Mouse (Mus musculus) regulatory T cell (primary cell): ENCODE data around the gene Cebpg.

Experiments used
- in situ Hi-C: fragments of 300-600 bp; cut with MboI, MseI; formaldehyde crosslinking; loops from one replicate; pipeline ENCODE4 v1.15.1; 2025; ENCODE audit warnings: high pct_unique_total_duplicates

Cebpg gene

DNA sequence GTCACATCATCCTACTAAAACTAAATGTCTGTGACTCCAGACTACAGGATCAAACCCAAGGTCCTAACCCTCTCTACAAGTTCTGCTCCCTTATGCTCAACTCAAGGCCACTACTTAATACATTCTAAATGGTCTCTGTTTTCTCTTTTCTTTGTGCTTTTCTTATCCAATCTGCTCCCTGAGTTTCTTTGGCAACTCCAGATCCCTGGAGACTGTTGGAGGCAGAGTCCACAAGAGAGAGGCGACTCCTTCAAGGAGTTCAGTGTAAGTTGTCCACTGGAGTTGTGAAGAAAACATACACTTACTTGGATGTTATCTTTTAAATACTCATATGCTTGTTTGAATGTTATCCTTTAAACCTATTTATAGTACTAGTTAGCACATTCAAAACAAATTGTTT lies 2.1 kb downstream of the Cebpg start:
- in situ Hi-C loops, result no loop called here

DNA sequence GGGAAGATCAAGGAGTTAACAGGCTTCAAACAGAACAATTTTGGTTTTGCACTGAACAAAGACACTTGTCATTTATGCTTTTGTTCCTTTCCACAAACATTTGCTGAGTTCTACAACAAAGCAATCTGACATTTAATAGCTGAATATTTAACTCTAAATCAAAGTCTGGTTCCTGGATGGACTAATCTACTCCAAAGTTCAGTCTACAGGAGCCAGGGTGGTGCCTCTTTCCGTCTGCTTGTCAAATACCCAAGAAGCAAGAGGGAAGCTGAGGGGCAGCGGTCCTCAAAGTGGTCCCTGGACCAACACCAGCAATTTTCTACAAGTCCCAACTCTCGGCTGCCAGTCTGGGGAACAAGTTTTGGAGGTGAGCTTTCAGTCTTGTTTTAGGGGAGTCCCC lies 3.2 kb downstream of the Cebpg start:
- in situ Hi-C loops, result no loop called here

DNA sequence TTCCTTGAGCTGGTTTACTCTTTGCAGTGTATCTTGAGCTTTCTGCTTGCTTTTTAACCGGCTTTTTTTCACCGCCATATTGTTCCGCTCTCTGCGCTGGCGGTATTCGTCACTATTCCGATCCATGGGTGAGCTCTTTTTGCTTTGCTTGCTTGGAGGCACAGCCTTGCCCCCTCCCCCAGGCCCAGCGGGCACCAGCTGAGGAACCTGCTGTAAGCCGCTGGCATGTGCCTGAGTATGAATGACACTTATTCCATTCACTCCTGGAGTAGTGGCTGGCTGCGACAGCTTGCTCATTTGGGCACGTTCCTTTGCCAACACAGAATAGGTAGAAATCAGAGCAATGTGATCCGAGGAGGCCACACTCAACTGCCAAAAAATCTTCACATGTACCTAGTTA lies 5.8 kb downstream of the Cebpg start:
- in situ Hi-C loops, result no loop called here

DNA sequence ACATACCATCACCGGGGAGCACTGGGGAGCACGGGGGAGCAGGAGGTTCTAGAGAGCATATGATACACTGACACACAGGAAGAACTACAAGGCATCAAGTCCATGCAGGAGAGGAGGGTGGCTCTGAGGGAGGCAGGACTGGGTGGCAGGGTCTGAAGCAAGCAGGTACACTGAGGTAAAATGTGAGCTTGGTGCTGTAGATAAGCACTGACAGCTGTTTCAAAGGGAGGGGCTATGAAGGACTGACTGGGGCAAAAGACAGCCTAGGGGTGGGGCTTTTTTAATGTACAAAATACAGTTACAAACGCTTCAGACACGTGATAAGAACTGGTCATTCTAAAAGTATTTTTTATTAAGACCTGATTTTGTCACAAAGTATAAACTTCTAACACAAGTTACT lies 10.3 kb downstream of the Cebpg start:
- in situ Hi-C loops, result loop anchor here (10.0 kb wide), 1 partner anchor 651 kb away; the partner anchor contains the start of gene Lsm14a

DNA sequence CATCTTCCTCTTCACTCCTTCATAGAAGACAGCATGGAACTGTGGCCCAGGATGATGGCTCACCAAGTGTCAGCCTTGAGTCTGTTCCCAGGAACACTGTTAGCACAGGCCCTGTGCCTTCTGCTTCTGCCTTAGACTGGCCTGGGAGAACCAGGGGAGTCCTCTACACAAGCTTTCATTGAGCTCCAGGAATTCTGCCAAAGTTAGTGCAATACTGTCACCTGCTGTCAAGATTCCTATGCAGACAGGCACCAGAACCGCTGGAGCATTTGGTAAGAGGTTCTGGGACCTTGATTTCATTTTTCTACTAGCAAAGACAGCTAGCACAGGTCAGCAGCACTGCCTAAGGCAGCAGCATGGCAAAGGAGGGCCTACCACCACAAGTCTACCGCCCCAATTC lies 11.7 kb downstream of the Cebpg start:
- in situ Hi-C loops, result loop anchor here (5.0 to 10.0 kb wide), 2 partner anchors 48 to 650 kb away; partner anchors contain the start of gene Lsm14a

DNA sequence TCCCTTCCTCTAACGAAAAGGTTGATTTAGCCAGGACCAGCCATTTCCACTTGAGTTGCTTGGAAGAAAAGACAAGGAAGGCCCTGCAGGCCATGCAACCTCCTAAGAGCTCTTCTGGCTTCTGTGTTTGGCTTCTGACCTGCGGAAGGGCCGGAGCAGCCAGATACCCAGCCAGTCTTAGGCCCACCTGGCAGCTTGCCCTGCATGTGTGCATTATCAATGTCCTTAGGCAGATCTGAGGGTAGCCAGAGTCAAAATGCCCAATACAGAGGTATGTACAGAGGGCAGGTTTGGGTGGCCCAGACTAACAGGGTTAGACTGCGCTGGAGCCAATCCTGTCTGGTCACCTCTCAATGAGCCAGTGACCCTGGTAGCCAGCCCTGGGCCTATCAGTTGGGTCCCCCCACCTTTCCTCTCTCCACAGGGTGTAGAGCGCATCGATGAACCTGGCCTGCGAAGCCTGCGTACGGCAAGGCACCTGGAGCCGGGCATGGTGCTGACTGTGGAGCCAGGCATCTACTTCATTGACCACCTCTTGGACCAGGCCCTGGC lies 13.0 kb downstream of the Cebpg start:
- in situ Hi-C loops, result loop anchor here (5.0 to 10.0 kb wide), 2 partner anchors 49 to 649 kb away; partner anchors contain the start of gene Lsm14a

DNA sequence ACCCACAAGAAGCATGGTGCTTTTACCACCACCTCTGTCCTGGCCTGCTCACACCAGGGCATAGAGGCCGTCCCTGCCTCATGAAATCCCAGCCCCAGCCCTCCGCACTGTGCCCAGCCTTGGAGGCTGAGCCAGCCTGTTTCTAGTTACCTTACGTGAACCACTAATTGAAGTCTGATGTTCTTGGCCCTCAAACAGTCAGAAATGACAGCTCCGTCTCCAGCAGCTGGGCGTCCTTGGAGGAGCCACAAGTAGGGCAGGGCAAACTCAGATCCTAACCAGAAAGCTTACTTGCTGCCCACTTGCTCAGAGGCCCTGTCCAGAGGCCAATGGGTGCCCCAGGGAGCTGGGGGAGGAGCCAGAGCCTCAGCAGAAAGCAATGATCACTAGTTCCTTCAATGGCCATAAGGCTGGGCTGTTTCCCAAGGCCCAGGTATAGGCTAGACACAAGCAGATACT lies 13.6 kb downstream of the Cebpg start:
- in situ Hi-C loops, result loop anchor here (5.0 to 10.0 kb wide), 2 partner anchors 50 to 648 kb away; partner anchors contain the start of gene Lsm14a

DNA sequence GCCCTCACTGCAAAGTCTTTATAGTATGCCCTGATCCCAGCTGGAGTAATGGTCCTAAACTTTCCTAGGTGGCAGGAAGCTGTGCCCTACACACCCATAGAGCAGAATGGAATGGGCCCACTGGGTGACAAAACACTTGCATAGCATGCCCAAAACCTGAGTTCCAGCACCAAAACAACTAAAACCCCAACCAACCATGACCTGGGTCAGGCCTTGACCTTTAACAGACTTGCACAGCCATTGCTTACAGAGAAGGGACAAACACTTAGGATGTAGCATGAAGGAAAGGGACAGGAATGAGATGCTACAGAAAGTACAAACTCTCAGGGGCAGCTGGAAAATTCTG lies 14.2 kb downstream of the Cebpg start:
- in situ Hi-C loops, result loop anchor here (5.0 to 10.0 kb wide), 2 partner anchors 50 to 647 kb away; partner anchors contain the start of gene Lsm14a

DNA sequence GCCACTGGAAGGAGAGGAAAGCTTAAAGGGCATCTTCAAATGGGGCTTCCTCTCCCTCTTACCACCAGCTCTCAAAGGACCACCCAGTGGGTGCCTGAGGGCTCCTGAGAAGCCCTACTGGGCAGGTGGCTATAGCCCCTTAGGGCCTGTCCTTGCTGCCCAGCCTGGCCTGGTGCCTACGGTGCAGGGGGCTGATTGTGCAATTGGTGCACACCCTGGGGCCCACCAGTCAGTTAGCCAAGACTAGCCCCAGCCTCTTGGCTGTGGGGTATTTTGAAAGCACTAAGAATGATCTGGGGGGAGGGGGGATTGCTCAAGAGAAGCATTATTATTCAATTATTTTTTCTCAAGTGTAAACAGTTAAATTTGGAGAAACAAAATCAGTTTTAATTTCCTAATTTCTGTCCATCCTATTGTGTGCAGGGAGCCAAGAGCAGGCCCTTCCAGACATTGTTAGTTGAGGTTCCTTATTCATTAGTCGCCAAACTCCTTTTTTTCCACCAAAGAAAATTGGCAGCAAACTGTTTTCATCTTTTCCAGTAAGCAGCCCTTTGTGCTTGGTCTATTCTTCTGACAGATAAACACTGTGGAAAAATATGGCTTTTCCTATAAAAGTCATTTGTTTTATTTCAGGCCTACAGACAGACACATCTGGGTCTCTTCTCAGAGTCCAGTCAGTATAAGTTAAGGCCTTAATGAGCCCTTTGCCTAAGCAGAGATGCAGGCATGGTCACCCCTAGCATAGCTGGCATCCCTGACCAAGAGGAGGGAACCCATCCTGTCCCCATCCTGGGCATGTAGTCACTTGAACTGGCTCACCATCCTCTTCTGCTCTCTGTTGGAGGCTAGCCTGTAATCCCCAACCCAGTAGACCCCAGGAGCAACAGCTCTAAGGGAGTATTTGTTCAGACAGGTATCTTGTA lies 14.8 kb downstream of the Cebpg start:
- in situ Hi-C loops, result loop anchor here (5.0 to 10.0 kb wide), 2 partner anchors 51 to 647 kb away; partner anchors contain the start of gene Lsm14a

DNA sequence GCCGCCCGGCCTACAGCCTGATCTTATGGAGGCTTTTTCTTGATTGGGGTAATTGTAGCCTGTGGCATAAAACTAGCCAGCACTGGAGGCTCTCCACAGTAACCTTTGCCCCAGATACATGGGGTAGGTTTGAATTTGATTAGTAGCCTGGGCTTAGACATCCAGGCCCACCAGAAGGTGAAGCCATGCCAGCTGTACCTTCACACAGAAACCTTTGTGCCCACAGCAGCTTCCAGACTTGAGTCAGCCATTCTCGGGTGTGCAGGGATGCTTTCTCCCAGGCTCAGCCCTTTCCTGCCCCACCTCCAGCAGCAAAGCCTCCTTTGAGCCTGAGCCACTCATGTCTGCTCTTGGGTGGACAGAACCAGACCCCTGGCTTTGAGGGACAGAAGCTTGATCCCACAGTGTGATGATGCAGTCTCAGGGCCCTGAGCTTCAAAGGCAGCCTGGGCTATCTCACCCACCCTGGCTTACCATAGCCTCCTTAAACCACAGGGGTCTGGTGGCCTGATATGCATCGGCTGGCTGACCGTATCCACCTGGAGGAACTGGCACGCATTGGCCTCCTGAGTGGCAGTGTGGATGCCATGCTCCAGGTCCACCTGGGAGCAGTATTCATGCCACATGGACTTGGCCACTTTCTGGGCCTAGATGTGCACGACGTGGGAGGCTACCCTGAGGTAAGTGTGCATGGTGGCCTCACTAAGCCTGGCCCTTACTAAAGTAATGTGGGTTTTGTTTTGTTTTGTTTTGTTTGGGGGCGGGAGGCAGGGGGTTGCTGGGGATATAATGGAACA lies 16.0 kb downstream of the Cebpg start:
- in situ Hi-C loops, result loop anchor here (5.0 to 10.0 kb wide), 2 partner anchors 52 to 646 kb away; partner anchors contain the start of gene Lsm14a

DNA sequence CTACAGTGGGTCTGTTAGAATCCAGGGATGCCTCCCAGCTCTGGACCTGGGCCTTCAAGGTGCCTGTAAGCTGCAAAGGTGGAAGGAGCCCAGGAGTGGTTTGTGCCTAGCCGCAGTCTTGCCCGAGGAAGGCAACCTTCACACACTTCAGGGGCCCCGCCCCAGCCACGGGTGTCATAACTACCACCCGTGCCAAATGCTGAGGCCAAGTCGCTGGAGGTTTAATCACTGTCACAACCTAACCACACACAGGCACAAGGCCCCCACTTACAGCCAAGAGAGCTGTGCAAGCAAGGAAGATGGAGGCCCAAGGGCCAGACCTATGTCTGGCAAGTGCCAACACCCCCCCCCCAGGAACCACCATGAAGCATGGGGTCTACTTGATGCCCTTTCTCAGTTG lies 19.0 kb downstream of the Cebpg start:
- in situ Hi-C loops, result loop anchor here (5.0 kb wide), 1 partner anchor 140 kb away; no protein-coding TSS in a partner anchor

DNA sequence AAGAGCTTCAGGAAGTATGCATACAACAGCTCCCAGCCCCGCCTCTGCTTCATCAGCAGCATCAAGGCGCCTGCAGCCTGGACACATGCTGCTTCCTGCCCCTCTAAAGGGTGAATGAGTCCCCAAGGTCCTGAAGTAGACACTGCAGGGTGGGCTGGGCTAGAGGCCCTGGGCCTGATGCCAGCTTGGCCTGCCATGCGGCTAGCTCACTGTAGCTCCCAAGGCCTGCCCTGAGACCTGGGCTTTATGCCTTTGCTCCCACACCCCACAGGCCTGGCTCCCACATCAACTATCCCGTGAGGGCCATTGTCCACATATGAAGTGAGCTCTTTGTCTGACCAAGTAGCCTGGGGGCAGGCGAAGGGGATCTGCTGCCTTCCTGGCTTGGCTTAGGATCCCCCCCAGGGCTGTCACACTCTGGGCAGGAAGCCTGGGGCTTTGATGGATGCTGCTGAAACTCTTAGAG lies 20.1 kb downstream of the Cebpg start:
- in situ Hi-C loops, result loop anchor here (5.0 kb wide), 1 partner anchor 141 kb away; no protein-coding TSS in a partner anchor

DNA sequence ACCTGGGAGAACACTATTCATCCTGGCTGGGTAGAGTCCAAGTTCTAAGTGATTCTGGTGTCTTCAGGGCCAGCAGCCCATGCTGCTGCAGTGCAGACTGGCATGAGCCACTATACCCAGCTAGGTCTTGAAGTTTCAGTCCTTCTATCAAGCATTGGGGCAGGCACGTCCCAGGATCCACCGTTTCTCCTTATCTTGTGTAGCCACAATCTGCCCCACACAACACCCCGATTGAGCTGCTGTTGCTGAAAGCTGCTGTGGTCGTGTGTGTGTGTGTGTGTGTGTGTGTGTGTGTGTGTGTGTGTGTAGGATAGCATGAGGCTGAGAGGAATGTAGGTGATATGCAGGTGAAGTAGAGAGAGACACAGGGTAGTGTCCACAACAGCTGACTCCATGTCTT lies 20.8 kb downstream of the Cebpg start:
- in situ Hi-C loops, result loop anchor here (5.0 kb wide), 1 partner anchor 142 kb away; no protein-coding TSS in a partner anchor

DNA sequence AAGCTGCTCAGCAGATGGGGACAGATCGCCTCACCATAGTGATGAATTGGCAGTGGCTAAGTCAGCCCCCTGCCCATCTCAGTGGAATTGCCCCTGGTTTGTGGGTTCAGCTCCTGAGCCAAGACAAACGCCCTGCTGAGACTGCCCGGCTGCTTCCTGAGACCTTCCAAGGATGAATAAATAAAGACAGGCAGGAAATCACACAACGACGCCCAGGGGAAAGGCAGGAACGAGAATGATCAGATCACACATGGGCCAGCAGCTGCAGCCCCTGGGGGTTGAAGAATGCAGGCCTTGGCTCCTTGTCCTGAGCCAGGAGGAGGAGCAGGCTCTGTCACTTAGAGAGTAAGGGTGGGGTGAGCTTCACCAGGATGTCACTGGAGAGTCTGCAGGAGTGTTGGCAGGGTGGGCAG lies 21.2 kb downstream of the Cebpg start:
- in situ Hi-C loops, result loop anchor here (5.0 kb wide), 1 partner anchor 142 kb away; no protein-coding TSS in a partner anchor

DNA sequence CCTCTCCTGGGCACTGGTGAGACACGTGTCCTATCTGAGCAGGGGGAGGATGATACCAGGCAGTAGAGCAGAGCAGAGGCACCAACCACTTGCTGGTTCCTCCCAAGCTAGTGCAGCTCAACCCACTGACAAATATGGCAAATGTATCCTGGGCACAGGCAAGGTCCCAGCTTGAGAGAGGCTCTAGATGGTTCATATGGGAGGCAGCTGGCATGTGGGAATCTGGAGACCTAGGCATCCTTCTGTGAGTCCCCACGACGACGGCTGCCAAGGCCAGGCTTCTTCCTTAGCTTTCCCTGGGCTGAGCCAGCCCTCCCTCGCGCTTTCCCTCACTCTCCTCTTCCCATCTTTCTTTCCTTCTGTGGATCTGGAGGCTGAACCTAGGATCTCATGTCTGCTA lies 25.8 kb downstream of the Cebpg start:
- in situ Hi-C loops, result no loop called here

DNA sequence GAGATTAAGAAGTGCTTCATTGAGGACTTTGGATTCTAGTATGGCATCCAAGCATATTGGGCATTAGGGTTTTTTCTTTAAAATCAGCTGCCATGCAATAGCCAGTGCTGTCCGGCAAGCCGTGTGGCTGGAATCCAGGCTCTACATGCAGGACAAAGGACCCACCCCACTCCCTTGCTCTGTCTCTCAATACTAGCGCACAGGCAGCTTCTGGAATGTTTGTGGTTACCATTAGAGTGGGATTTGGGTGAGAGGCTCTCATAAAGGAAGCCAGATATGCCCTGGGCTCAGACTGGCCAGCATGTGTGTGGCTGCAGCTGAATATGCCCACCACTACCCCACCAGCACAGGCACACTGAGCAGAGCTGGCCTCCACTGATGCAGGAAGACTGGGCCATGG lies 26.7 kb downstream of the Cebpg start:
- in situ Hi-C loops, result no loop called here

DNA sequence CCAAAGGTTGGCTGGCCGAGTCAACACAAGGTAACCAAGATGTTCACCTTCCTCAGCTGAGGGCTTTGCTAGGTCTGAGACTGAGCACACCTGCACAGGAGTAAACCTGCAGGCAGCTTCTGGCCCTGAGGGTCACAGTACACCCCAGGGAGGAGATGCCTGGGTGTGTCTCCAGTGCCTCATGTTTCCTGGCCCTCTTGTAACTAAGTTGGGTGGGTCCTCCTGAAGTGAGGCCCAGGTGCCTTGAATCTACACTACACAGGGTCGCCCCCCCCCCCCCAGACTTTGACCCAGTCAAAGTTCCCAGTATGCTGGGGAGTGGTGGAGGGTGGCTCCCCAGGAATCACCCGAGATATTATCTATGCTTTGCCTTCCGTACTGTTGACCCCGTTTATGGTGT lies 27.1 kb downstream of the Cebpg start:
- in situ Hi-C loops, result no loop called here

DNA sequence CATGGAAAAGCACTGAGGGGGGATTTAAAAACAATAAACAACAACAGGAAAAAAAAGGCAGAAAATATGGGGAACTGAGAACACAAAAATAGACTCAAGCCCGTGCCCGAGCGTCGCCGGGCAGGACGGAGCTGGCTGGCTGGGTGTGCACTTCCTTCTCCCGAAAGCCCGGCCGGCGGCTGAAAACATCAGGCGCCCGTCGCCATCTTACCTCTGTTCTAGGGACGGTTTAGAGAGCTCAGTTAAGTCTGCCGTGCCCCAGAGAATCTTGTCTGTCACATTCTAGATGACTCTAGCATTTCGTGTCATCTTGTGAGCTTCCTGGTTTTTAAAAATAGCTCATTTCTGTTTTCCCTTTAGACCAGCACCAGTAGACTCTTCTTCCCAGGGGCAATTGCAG lies 27.8 kb downstream of the Cebpg start:
- in situ Hi-C loops, result no loop called here

DNA sequence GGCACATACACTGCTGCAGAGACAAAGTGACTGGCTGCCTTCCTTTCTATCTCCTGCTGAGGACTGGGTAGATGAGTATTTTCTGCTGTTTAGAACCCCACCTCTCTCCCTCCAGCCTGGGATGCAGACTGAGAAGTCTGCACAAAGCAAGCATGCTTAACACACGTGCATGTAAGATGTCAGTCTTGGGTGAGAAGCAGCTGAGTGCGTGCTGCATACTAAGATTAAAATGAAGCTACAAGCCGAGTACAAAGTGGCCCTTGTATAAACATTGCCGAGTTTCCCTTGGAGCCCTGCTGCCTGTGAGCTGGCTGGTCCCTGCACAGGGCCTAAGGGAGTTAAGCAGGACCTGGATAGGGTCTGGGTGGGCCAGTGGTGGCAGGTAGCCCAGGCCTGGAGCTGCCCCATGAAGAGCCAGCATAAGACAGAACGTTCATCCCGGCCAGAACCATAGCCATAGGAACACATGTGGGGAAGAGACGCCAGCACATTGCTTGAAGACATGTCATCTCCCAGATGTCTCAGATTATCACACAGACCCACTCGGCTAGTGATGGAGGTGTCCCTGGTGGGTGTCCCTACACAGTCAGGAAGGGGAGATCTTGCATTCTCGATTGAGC lies 28.5 kb downstream of the Cebpg start:
- in situ Hi-C loops, result no loop called here

DNA sequence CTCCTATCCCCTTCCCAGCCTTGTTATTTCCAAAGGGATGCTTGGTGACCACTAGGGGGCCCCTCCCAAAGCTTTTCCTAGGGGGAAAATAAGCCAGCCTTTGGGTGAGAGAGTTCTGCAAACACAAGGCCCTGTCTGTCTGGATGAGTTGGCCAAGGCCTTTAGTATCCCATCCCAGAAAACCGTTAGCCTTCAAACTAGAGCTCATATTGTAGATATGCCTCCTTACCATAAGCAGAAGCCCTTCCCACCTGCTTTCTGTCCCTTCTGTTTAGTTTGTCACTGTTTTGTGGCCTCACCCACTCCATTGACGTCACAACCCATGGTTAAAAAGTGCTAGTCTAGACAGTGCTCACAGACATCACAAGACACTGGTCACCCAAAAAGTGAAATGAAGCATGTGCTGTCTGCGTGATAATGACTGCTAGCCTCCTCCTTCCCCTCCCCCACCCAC lies 29.5 kb downstream of the Cebpg start:
- in situ Hi-C loops, result no loop called here

DNA sequence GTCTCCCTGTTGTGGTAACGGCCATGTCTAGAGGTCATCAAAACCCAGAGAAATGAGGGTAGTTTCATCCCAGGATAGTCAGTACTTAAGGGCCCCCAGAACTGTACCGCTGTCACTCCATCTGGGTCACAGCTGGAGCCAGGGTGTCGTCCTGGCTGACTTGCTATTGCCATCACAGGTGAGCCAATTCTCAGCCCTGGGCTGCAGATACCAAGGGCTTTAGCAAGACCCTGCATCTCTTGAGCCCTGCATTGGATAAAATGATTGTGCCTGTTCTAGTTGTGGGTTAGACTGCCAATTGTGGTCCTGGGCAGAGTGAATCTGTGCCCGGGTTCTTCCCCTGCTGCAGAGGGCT lies 30.1 kb downstream of the Cebpg start:
- in situ Hi-C loops, result no loop called here
